Mouse (Mus musculus) stomach, postnatal 0 days (tissue): ENCODE measurements around the gene Sgsm2. TPM values are rescaled to one million over a fixed set of nuclear protein-coding genes. Genes with fewer than 3 reads are reported as not detected.

ENCODE experiments used
- ATAC-seq: fragments of 200-750 bp; cut with Nextera tagmentation; 2 replicates; pipeline ENCODE4 v1.8.0; 2017; ENCODE audit not compliant: low FRiP score, low TSS enrichment
- DNase-seq: peaks from one replicate; pipeline ENCODE4 v3.0.0-alpha.2; 2016; ENCODE audit warnings: low spot score
- H3K27ac ChIP-seq: fragments of 300-500 bp; sonication (generic); replicated peaks from 2 replicates; pipeline ENCODE4 v1.5.1; 2014; ENCODE audit warnings: mild to moderate bottlenecking, control low read depth
- H3K27me3 ChIP-seq: fragments of 300-500 bp; sonication (generic); 2 replicates; pipeline ENCODE4 v1.6.1; 2014; ENCODE audit warnings: low read length; ENCODE audit not compliant: control insufficient read depth, insufficient read depth
- H3K36me3 ChIP-seq: fragments of 300-500 bp; sonication (generic); 2 replicates; pipeline ENCODE4 v1.6.1; 2014; ENCODE audit warnings: low read length, mixed read lengths; ENCODE audit not compliant: control insufficient read depth, insufficient read depth
- H3K4me1 ChIP-seq: fragments of 300-500 bp; sonication (generic); replicated peaks from 2 replicates; pipeline ENCODE4 v1.6.1; 2014; ENCODE audit warnings: antibody characterized with exemption; ENCODE audit not compliant: control insufficient read depth, insufficient read depth
- H3K4me2 ChIP-seq: fragments of 300-500 bp; sonication (generic); replicated peaks from 2 replicates; pipeline ENCODE4 v1.6.1; 2014; ENCODE audit warnings: low read depth, mild to moderate bottlenecking, control low read depth, moderate library complexity
- H3K4me3 ChIP-seq: fragments of 300-500 bp; sonication (generic); 2 replicates; pipeline ENCODE4 v1.5.1; 2014; ENCODE audit warnings: low read depth, low read length, control low read depth
- H3K9ac ChIP-seq: fragments of 300-500 bp; sonication (generic); 2 replicates; pipeline ENCODE4 v1.6.1; 2014; ENCODE audit warnings: mild to moderate bottlenecking, low read length, control low read depth, mixed read lengths
- H3K9me3 ChIP-seq: fragments of 300-500 bp; sonication (generic); 2 replicates; pipeline ENCODE4 v1.6.1; 2016; ENCODE audit warnings: low read length; ENCODE audit not compliant: control insufficient read depth
- CTCF ChIP-seq: IDR thresholded peaks from 2 replicates; pipeline ENCODE4 v1.5.1; 2016; ENCODE audit warnings: antibody characterized with exemption, low read depth, mild to moderate bottlenecking, moderate library complexity
- EP300 ChIP-seq: optimal IDR thresholded peaks from 2 replicates; pipeline ENCODE3; 2016; ENCODE audit warnings: antibody characterized with exemption
- WGBS: fragments of 180-500 bp; shearing (Covaris S2); extraction: QIAGEN DNeasy Blood & Tissue Kit; methylation state at CpG from one replicate; pipeline ENCODE4 v1.1.7; 2014; 5-methylcytosine and 5-hydroxymethylcytosine counted together
- polyA plus RNA-seq: library from polyadenylated mRNA; unstranded; fragments of >200 nt; fragmentation: Nextera tagmentation; extraction: Ambion mirVana; gene quantifications from 2 replicates; pipeline ENCODE4 v1.2.1, GENCODE M21; 2015

Gene Sgsm2
- polyA plus RNA-seq, 1 experiment from 2014 or later: 3.4 TPM

DNA sequence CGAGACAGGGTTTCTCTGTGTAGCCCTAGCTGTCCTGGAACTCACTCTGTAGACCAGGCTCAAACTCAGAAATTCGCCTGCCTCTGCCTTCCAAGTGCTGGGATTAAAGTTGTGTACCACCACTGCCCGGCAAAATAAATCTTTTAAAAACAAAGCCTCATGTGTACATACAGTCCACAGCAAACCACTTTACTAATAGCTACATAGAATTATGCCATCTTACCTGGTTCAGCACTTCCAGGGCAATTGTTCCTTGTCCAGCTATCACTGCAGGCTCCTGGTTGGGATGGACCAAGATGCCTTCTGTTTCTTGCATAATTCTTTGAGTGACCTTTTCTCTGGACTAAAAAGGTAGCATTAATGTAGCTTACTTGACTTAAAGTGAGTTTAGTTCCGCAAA, 13.1 kb upstream of the Sgsm2 start:
- H3K9me3 ChIP-seq: no peaks in the 10 kb centered on the region
- DNase-seq (no peak), ATAC-seq (no peak)
- H3K27me3 ChIP-seq: no peaks in the 10 kb centered on the region
- 89% methylated on average over 4 of the region's 4 CpGs for WGBS
- H3K4me2 ChIP-seq: no peak overlapping the region
- no peak overlapping the region for H3K4me3 ChIP-seq
- TF ChIP-seq EP300: no peak
- TF ChIP-seq CTCF: no peak
- H3K9ac ChIP-seq: no peak overlapping the region
- no peaks in the 10 kb centered on the region for H3K4me1 ChIP-seq
- peaks cover 31% of the 10 kb centered on the region; the same call in 1 of the 2 replicates for H3K36me3 ChIP-seq
- no peak overlapping the region for H3K27ac ChIP-seq

GRCm38 (mm10) chr11:74908618-74909399, 11.9 kb upstream of the Sgsm2 start:
- peaks cover 33% of the 10 kb centered on the region; the same call in 1 of the 2 replicates for H3K36me3 ChIP-seq
- H3K9ac ChIP-seq: no peak overlapping the region
- no peak overlapping the region for H3K4me3 ChIP-seq
- ATAC-seq (0 out of 2 replicates have a peak, but pooled peaks have one; percentile 44), DNase-seq (no peak)
- no peaks in the 10 kb centered on the region for H3K4me1 ChIP-seq
- no peaks in the 10 kb centered on the region for H3K27me3 ChIP-seq
- H3K4me2 ChIP-seq: no peak overlapping the region
- no peak for TF ChIP-seq CTCF
- TF ChIP-seq EP300: no peak
- H3K27ac ChIP-seq: no peak overlapping the region
- no peaks in the 10 kb centered on the region for H3K9me3 ChIP-seq
- 57% methylated on average over 12 of the region's 12 CpGs for WGBS

GRCm38 (mm10) chr11:74907850-74908249, 11.0 kb upstream of the Sgsm2 start:
- H3K27ac ChIP-seq: no peak overlapping the region
- H3K9ac ChIP-seq: no peak overlapping the region
- 96% methylated on average over 6 of the region's 6 CpGs for WGBS
- no peak overlapping the region for H3K4me3 ChIP-seq
- H3K4me1 ChIP-seq: no peaks in the 10 kb centered on the region
- no peak overlapping the region for H3K4me2 ChIP-seq
- ATAC-seq (no peak), DNase-seq (no peak)
- H3K36me3 ChIP-seq: peaks cover 33% of the 10 kb centered on the region; the same call in 1 of the 2 replicates
- H3K9me3 ChIP-seq: no peaks in the 10 kb centered on the region
- no peaks in the 10 kb centered on the region for H3K27me3 ChIP-seq
- no peak for TF ChIP-seq CTCF
- no peak for TF ChIP-seq EP300

DNA sequence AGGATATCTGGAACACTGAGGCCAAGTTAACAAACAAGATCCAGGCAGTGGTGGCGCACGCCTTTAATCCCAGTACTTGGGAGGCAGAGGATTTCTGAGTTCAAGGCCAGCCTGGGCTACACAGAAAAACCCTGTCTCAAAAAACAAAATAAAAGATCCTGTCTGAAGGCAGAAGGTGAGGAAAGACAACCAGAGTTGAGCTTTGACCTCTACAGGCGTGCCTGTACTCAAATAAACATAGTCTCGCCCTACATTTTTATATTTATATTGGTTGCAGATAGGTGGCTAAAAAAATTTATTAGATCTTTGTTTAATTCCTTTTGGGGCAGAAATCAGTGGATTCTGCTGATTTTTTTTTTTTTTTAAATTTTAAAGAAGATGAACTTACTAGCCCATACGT, 5.6 kb upstream of the Sgsm2 start:
- DNase-seq (no peak), ATAC-seq (no peak)
- WGBS: 80% methylated on average over 5 of the region's 5 CpGs
- no peaks in the 10 kb centered on the region for H3K9me3 ChIP-seq
- peaks cover 26% of the 10 kb centered on the region for H3K36me3 ChIP-seq
- no peak overlapping the region for H3K4me3 ChIP-seq
- no peaks in the 10 kb centered on the region for H3K4me1 ChIP-seq
- no peak overlapping the region for H3K4me2 ChIP-seq
- no peaks in the 10 kb centered on the region for H3K27me3 ChIP-seq
- no peak for TF ChIP-seq EP300
- TF ChIP-seq CTCF: no peak
- H3K9ac ChIP-seq: no peak overlapping the region
- peak overlapping the region; percentile 49 for H3K27ac ChIP-seq

- no peaks in the 10 kb centered on the region for H3K9me3 ChIP-seq
- peak; percentile 71 for ATAC-seq
- no peaks in the 10 kb centered on the region for H3K27me3 ChIP-seq
- H3K27ac ChIP-seq: peak overlapping the region; percentile 77
- no peak overlapping the region for H3K4me3 ChIP-seq
- 47% methylated on average over 6 of the region's 6 CpGs for WGBS
- H3K4me1 ChIP-seq: no peaks in the 10 kb centered on the region
- no peak for TF ChIP-seq CTCF
- no peak for TF ChIP-seq EP300
- no peak overlapping the region; the same call in 1 of the 2 replicates for H3K4me2 ChIP-seq
- no peak overlapping the region for H3K9ac ChIP-seq
- H3K36me3 ChIP-seq: peaks cover 18% of the 10 kb centered on the region
- DNase-seq: peak; percentile 40
Measured at GRCm38 (mm10) chr11:74901555-74901954, 4.7 kb upstream of the Sgsm2 start.

GRCm38 (mm10) chr11:74898517-74898827, 1.6 kb upstream of the Sgsm2 start:
- Histone ChIP-seq H3K36me3 (peaks cover 8% of the 10 kb centered on the region), H3K27me3 (no peaks in the 10 kb centered on the region), H3K4me2 (peak overlapping the region; percentile 97), H3K9me3 (no peaks in the 10 kb centered on the region), H3K4me1 (no peaks in the 10 kb centered on the region; the same call in 1 of the 2 replicates), H3K4me3 (peak overlapping the region; percentile 83), H3K27ac (peak overlapping the region; percentile 75), H3K9ac (peak overlapping the region; percentile 81)
- no peak for DNase-seq
- TF ChIP-seq EP300 (no peak), CTCF (no peak)
- 2% methylated on average over 7 of the region's 7 CpGs for WGBS
- no peak for ATAC-seq
